Mouse (Mus musculus): ENCODE measurements around the gene Amn1. TPM values are rescaled to one million over a fixed set of nuclear protein-coding genes. Genes with fewer than 3 reads are reported as not detected.

The Amn1 gene
- polyA plus RNA-seq, 1 experiment, result 5.7 TPM

- DNase-seq (ENCODE audit: low read depth, low spot score), result no peak
- 31% methylated on average over 2 of the region's 2 CpGs for WGBS
Observed at GRCm38 (mm10) chr6:149119853-149120252, 68.7 kb downstream of the Amn1 start.

GRCm38 (mm10) chr6:149118935-149119334, 69.6 kb downstream of the Amn1 start:
- DNase-seq (ENCODE audit: low read depth, low spot score), result no peak
- 26% methylated on average over 2 of the region's 2 CpGs for WGBS

- no peak for DNase-seq (ENCODE audit: low read depth, low spot score)
Observed at GRCm38 (mm10) chr6:149116992-149117391, 71.5 kb downstream of the Amn1 start.

GRCm38 (mm10) chr6:149108909-149109308, 79.6 kb downstream of the Amn1 start:
- WGBS, result 75% methylated on average over 2 of the region's 2 CpGs
- no peak for DNase-seq (ENCODE audit: low read depth, low spot score)

- 77% methylated on average over 3 of the region's 3 CpGs for WGBS
- no peak for DNase-seq (ENCODE audit: low read depth, low spot score)
Observed at GRCm38 (mm10) chr6:149107615-149108014, 80.9 kb downstream of the Amn1 start.

Other genes starting within 250 kb of the Amn1 start
- 5.5 and 5.7 TPM in 2 replicates for gene Sinhcaf, start 242.2 kb downstream of the Amn1 start, polyA plus RNA-seq (2012; rRNA removed)
- 3.4 and 11.9 TPM in 2 replicates for gene Dennd5b, start 87.0 kb downstream of the Amn1 start, polyA plus RNA-seq (2012; rRNA removed)
- gene Gm10203, start 58.5 kb downstream of the Amn1 start, polyA plus RNA-seq (2012; rRNA removed), result not detected in 2 replicates
- 13.5 and 15.9 TPM in 2 replicates for gene Etfbkmt, start 48.9 kb downstream of the Amn1 start, polyA plus RNA-seq (2012; rRNA removed)
- gene Resf1, start 120.7 kb upstream of the Amn1 start, polyA plus RNA-seq (2012; rRNA removed), result 4.0 and 11.2 TPM in 2 replicates
- gene Bicd1, start 220.2 kb upstream of the Amn1 start, polyA plus RNA-seq (2012; rRNA removed), result 0.49 and 1.5 TPM in 2 replicates